Mouse (Mus musculus): ENCODE measurements around the gene Adamts9. TPM values are rescaled to one million over a fixed set of nuclear protein-coding genes. Genes with fewer than 3 reads are reported as not detected.

Gene Adamts9
- polyA plus RNA-seq, 1 experiment, result 2.0 TPM

GRCm38 (mm10) chr6:92802421-92802820, 140.9 kb downstream of the Adamts9 start:
- TF ChIP-seq POLR2A (IDR thresholded peaks at IDR 0.05; ENCODE audit: borderline replicate concordance, insufficient read depth, low read length) (no peak), CTCF (IDR thresholded peaks at IDR 0.05; ENCODE audit: borderline replicate concordance, insufficient read depth, low read depth, low read length) (no peak)
- H3K4me1 ChIP-seq (ENCODE audit: control insufficient read depth, insufficient read depth, low read length), result no peaks in the 10 kb centered on the region
- H3K27ac ChIP-seq (ENCODE audit: insufficient read depth, low read length), result no peak overlapping the region
- H3K27me3 ChIP-seq (ENCODE audit: control insufficient read depth, insufficient read depth, low read length), result peaks cover 2% of the 10 kb centered on the region; the same call in 1 of the 2 replicates
- no peak overlapping the region for H3K4me3 ChIP-seq (replicated peaks; ENCODE audit: insufficient read depth, low read depth, low read length)
- WGBS, result 82% methylated on average over 11 of the region's 11 CpGs
- DNase-seq, result no peak

- WGBS, result 84% methylated on average over 2 of the region's 2 CpGs
- Histone ChIP-seq H3K27me3 (ENCODE audit: control insufficient read depth, insufficient read depth, low read length) (peaks cover 2% of the 10 kb centered on the region; the same call in 1 of the 2 replicates), H3K27ac (ENCODE audit: insufficient read depth, low read length) (no peak overlapping the region), H3K4me1 (ENCODE audit: control insufficient read depth, insufficient read depth, low read length) (no peaks in the 10 kb centered on the region), H3K4me3 (replicated peaks; ENCODE audit: insufficient read depth, low read depth, low read length) (no peak overlapping the region)
- DNase-seq, result no peak
- no peak for TF ChIP-seq POLR2A (IDR thresholded peaks at IDR 0.05; ENCODE audit: borderline replicate concordance, insufficient read depth, low read length)
- no peak for TF ChIP-seq CTCF (IDR thresholded peaks at IDR 0.05; ENCODE audit: borderline replicate concordance, insufficient read depth, low read depth, low read length)
These were observed 141.8 kb downstream of the Adamts9 start for GRCm38 (mm10) chr6:92801462-92801861.

- no peak for DNase-seq
- H3K4me3 ChIP-seq (replicated peaks; ENCODE audit: insufficient read depth, low read depth, low read length), result no peak overlapping the region
- H3K27me3 ChIP-seq (ENCODE audit: control insufficient read depth, insufficient read depth, low read length), result peaks cover 2% of the 10 kb centered on the region; the same call in 1 of the 2 replicates
- H3K27ac ChIP-seq (ENCODE audit: insufficient read depth, low read length), result no peak overlapping the region
- 66% methylated on average over 6 of the region's 6 CpGs for WGBS
- TF ChIP-seq CTCF (IDR thresholded peaks at IDR 0.05; ENCODE audit: borderline replicate concordance, insufficient read depth, low read depth, low read length), result no peak
- TF ChIP-seq POLR2A (IDR thresholded peaks at IDR 0.05; ENCODE audit: borderline replicate concordance, insufficient read depth, low read length), result no peak
- H3K4me1 ChIP-seq (ENCODE audit: control insufficient read depth, insufficient read depth, low read length), result no peaks in the 10 kb centered on the region
These were observed 149.5 kb downstream of the Adamts9 start for GRCm38 (mm10) chr6:92793804-92794203.

GRCm38 (mm10) chr6:92787376-92787712, 155.9 kb downstream of the Adamts9 start:
- Histone ChIP-seq H3K4me3 (replicated peaks; ENCODE audit: insufficient read depth, low read depth, low read length) (no peak overlapping the region), H3K4me1 (ENCODE audit: control insufficient read depth, insufficient read depth, low read length) (no peaks in the 10 kb centered on the region), H3K27me3 (ENCODE audit: control insufficient read depth, insufficient read depth, low read length) (no peaks in the 10 kb centered on the region; the same call in 1 of the 2 replicates), H3K27ac (ENCODE audit: insufficient read depth, low read length) (no peak overlapping the region)
- DNase-seq, result peak; percentile 58 to 76
- 3% methylated on average over 12 of the region's 12 CpGs for WGBS
- no peak for TF ChIP-seq POLR2A (IDR thresholded peaks at IDR 0.05; ENCODE audit: borderline replicate concordance, insufficient read depth, low read length)
- TF ChIP-seq CTCF (IDR thresholded peaks at IDR 0.05; ENCODE audit: borderline replicate concordance, insufficient read depth, low read depth, low read length), result peak; percentile 74

GRCm38 (mm10) chr6:92786701-92787375, 156.5 kb downstream of the Adamts9 start:
- WGBS, result 8% methylated on average over 20 of the region's 20 CpGs
- Histone ChIP-seq H3K27me3 (ENCODE audit: control insufficient read depth, insufficient read depth, low read length) (no peaks in the 10 kb centered on the region; the same call in 1 of the 2 replicates), H3K4me3 (replicated peaks; ENCODE audit: insufficient read depth, low read depth, low read length) (no peak overlapping the region), H3K4me1 (ENCODE audit: control insufficient read depth, insufficient read depth, low read length) (no peaks in the 10 kb centered on the region), H3K27ac (ENCODE audit: insufficient read depth, low read length) (no peak overlapping the region)
- TF ChIP-seq POLR2A (IDR thresholded peaks at IDR 0.05; ENCODE audit: borderline replicate concordance, insufficient read depth, low read length), result no peak
- TF ChIP-seq CTCF (IDR thresholded peaks at IDR 0.05; ENCODE audit: borderline replicate concordance, insufficient read depth, low read depth, low read length), result no peak
- DNase-seq, result peak in 1 of 2 experiments; percentile 13

GRCm38 (mm10) chr6:92784782-92785181, 158.5 kb downstream of the Adamts9 start:
- H3K27me3 ChIP-seq (ENCODE audit: control insufficient read depth, insufficient read depth, low read length), result no peaks in the 10 kb centered on the region; the same call in 1 of the 2 replicates
- H3K4me1 ChIP-seq (ENCODE audit: control insufficient read depth, insufficient read depth, low read length), result no peaks in the 10 kb centered on the region
- no peak overlapping the region for H3K4me3 ChIP-seq (replicated peaks; ENCODE audit: insufficient read depth, low read depth, low read length)
- DNase-seq, result peak in 1 of 2 experiments; percentile 50
- TF ChIP-seq CTCF (IDR thresholded peaks at IDR 0.05; ENCODE audit: borderline replicate concordance, insufficient read depth, low read depth, low read length) (peak; percentile 80), POLR2A (IDR thresholded peaks at IDR 0.05; ENCODE audit: borderline replicate concordance, insufficient read depth, low read length) (no peak)
- H3K27ac ChIP-seq (ENCODE audit: insufficient read depth, low read length), result no peak overlapping the region
- 5% methylated on average over 7 of the region's 7 CpGs for WGBS

GRCm38 (mm10) chr6:92781446-92781845, 161.8 kb downstream of the Adamts9 start:
- Histone ChIP-seq H3K4me3 (replicated peaks; ENCODE audit: insufficient read depth, low read depth, low read length) (no peak overlapping the region), H3K27ac (ENCODE audit: insufficient read depth, low read length) (no peak overlapping the region), H3K27me3 (ENCODE audit: control insufficient read depth, insufficient read depth, low read length) (no peaks in the 10 kb centered on the region), H3K4me1 (ENCODE audit: control insufficient read depth, insufficient read depth, low read length) (no peaks in the 10 kb centered on the region)
- no peak for DNase-seq
- WGBS, result 85% methylated on average over 6 of the region's 6 CpGs
- TF ChIP-seq CTCF (IDR thresholded peaks at IDR 0.05; ENCODE audit: borderline replicate concordance, insufficient read depth, low read depth, low read length) (no peak), POLR2A (IDR thresholded peaks at IDR 0.05; ENCODE audit: borderline replicate concordance, insufficient read depth, low read length) (no peak)

- Histone ChIP-seq H3K27ac (ENCODE audit: insufficient read depth, low read length) (no peak overlapping the region), H3K4me3 (replicated peaks; ENCODE audit: insufficient read depth, low read depth, low read length) (no peak overlapping the region), H3K4me1 (ENCODE audit: control insufficient read depth, insufficient read depth, low read length) (no peaks in the 10 kb centered on the region), H3K27me3 (ENCODE audit: control insufficient read depth, insufficient read depth, low read length) (no peaks in the 10 kb centered on the region)
- no peak for DNase-seq
- WGBS, result 54% methylated on average over 5 of the region's 5 CpGs
- TF ChIP-seq CTCF (IDR thresholded peaks at IDR 0.05; ENCODE audit: borderline replicate concordance, insufficient read depth, low read depth, low read length), result no peak
- no peak for TF ChIP-seq POLR2A (IDR thresholded peaks at IDR 0.05; ENCODE audit: borderline replicate concordance, insufficient read depth, low read length)
These were observed 163.4 kb downstream of the Adamts9 start for GRCm38 (mm10) chr6:92779935-92780205.

All from cerebellum, adult 2 months (tissue).